Mouse (Mus musculus) kidney, postnatal 14 days (tissue): ENCODE results near the gene Camk2d.

Experiments
- DNase-seq: peaks from one replicate; pipeline ENCODE4 v3.0.0; 2022; ENCODE audit warnings: mixed read lengths

The Camk2d gene

DNA sequence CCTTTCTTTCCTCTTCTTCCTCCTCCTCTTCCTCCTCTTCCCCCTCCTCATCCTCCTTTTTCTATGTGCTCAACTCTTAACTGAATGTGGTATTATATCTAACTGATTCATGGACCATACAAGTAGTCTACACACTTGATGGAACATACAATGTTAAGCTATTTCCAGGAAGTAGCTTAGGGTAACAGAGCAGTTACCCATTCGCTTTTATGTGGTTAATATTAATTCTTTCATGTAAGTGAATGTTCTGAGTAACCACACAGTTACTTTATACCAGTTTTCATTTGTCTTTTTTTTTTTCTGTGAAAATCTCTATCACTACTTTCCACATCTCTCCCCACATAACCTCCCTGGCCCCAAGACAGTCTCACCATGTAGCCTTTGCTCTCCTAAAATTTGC is 228.8 kb downstream of the Camk2d start:
- DNase-seq: no peak

DNA sequence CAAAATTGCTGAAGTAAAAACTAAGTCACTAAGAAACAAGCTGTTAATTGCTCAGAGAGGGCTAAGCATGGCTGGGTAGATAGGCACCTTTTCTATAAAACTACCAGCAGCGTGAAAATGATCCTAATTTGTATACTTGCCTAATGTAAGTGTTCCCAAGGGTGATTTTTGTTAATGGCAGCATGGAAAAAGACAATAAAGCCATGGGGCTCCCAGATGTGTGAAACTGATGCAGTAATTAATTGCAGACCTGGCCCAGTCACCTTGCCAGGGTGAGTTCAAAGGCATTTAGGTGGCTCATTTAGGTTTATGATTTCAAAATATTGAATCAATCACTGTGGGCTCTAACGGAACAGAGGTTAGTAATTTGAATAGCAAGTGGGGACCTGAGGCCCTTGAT is 230.1 kb downstream of the Camk2d start:
- no peak for DNase-seq

DNA sequence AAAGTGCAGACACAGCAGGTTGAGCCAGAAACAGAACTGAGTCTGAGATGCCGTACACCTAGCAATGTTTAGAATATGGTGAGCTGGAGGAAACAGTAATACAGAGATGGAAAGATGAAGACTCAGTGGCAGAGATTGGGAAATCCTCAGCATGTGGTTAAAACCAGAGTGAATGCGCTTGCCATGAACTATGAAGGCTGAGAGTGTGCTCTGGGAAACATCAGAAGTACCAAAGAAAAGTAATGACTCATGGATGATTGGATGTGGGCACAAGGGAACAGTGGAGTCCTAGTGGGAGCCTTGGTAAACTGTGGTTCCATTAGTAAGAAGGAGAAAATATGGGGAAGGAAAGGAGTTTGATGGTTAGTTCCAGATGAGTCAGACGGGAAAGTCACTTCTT is 231.8 kb downstream of the Camk2d start:
- no peak for DNase-seq

GRCm38 (mm10) chr3:126829817-126830216 is 233.7 kb downstream of the Camk2d start:
- DNase-seq: no peak

DNA sequence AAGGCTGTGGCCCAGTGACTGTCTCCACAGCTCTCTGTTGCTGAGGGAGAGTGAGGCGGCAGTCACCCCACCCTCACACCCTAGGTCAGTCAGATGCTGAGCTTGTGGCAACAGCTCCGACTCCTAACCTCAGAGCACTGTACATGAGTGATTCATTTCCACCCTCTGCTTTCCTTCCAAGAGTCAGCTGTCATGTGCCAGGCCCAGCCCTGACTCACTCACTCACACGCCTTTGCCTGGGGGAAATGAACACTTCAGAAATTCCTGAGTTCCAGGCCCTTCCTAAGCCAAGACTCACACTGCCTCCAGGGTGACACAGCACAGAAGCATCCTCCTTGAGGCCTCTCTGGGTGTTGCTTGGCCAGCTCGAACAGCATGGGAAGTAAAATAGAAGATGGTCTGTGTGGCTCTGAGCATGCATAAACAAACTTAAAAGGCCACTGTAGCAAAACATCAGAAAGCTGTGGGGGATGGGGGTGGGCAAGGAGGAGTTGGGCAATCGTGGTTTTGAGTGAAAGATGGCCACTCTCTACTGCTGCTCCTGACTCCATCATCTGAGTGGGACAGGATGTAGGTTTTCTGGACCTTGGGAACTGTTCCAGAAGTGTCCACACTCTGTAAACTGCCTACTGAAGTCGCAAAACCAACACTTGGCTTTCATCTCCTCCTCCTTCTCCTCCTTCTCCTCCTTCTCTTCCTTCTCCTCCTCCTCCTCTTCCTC is 235.5 kb downstream of the Camk2d start:
- no peak for DNase-seq

DNA sequence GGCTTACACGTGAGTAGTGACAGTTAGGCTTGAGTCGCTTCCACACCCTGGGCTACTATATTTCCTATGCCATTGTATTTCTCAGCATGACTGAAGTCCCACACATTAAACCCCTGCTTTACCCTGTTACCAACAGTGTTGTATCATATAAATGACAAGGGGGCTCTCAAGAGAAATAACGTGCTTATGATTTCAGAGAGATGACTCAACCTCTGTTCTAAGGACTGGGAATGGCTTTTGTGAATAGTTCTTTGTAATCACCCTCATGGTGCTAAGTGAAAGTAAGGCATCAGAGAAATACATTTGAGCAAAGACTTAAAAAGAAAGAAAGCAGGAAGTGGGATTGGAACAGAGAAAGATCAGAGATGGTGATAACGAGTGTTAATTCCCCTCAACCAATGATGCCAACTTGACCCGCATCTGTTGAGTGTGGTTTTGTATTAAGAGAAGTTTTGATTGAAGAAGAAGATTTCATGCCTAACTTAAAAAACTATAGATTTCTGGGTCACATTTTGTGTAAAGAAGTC is 238.6 kb downstream of the Camk2d start:
- DNase-seq: no peak

DNA sequence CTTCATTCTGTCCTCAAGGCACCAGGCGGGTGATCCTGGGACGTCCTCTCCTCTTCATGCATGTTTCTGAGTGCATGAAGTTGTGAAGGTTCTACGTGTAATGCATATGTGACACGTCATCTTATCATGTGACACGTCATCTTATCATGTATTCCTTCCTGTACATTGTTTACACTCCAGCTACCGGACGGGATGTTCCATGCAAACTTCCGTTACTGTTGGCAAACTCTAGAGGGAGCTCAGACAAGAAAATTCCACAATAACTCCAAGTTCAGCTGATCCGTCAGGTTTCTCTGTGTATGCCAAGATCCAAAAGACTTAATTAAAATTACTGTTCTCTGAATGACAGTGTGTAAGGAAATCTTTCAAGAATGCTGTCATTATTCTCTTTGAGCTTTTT is 246.7 kb downstream of the Camk2d start:
- DNase-seq: no peak

DNA sequence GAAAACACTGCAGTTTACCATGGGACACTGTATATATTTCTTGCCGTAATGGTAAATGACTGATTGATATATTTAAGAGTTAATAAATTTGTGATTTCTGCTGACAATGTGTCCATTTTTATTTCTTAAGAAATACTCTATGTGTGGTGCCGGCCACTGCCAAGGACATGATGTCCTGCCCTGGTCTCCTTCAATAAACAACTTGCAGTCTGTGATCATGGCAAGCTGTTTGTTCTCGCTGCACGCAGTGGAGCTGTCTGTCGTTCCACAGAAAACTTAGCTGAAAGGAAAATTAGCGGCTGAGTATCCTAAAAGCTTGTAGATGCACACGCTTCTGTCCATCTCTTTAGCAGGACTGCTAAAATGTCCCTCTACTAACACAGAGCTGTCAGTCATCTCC is 248.7 kb downstream of the Camk2d start:
- no peak for DNase-seq

GRCm38 (mm10) chr3:126848081-126848480 is 252.0 kb downstream of the Camk2d start:
- no peak for DNase-seq

DNA sequence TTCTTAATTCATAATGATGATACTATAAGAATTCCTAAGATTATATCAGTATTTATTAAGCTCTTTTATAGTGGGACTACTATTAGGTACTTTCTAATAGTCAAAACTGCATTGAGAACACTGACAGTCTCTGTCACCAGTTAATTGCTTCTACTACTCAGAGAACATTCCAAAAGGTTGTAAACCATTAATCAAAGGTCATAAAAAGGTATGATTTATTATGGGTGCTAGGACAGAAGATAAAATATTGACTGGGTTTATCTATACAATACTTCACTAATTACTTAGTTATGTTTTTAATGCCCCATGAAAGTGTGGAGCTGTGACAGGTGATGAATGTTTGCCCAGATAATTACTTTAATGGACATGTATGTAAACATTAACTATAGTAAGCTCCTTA is 264.3 kb downstream of the Camk2d start:
- no peak for DNase-seq

- no peak for DNase-seq
Measured at GRCm38 (mm10) chr3:126869561-126869960, 273.5 kb downstream of the Camk2d start.

GRCm38 (mm10) chr3:126870688-126871087 is 274.6 kb downstream of the Camk2d start:
- DNase-seq: no peak

DNA sequence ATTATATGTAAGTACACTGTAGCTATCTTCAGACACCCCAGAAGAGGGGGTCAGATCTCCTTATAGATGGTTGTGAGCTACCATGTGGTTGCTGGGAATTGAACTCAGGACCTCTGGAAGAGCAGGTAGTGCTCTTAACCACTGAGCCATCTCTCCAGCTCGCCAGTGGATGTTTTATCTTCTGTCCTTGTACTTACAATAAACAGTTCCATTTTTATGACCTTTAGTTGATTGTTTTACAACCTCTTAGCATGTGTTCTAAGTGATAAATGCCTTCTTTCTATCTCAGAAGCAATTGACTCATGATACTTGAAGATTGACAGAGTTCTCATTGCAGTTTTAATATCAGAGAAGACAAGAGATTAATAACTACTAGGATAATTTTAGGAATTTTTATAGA is 282.1 kb downstream of the Camk2d start:
- DNase-seq: no peak

DNA sequence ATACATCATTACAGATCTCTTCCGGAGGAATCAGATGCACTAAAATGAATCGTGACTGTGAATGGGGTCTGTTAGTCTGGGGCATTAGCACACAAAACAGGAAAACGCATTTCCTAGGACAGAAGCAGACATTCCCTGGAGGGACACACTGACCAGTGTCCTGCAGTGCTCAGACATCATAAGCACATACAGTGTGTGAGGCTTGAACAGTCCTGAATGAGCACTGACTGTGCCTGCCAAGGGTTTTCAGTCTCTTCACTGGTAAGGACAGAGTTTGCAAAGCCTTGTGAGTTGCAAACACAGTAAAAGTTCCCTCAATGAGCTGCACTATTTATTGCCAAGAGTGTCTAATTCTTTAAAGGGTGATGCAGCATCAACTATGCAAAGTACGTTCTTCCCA is 290.0 kb downstream of the Camk2d start:
- no peak for DNase-seq

GRCm38 (mm10) chr3:126886644-126887043 is 290.5 kb downstream of the Camk2d start:
- DNase-seq: no peak
